Mouse (Mus musculus) embryo, embryonic 11.5 days (tissue): ENCODE results near the gene Cmtr1.
"Not testable (repeated sequence)": the region's sequence is repeated elsewhere in the genome, so short reads cannot be mapped to it uniquely, and the experiment has no call there.

Experiments used
- DNase-seq: peaks from one replicate; pipeline ENCODE4 v3.0.0-alpha.2; 2012; ENCODE audit warnings: low read depth, low spot score

Gene Cmtr1

DNA sequence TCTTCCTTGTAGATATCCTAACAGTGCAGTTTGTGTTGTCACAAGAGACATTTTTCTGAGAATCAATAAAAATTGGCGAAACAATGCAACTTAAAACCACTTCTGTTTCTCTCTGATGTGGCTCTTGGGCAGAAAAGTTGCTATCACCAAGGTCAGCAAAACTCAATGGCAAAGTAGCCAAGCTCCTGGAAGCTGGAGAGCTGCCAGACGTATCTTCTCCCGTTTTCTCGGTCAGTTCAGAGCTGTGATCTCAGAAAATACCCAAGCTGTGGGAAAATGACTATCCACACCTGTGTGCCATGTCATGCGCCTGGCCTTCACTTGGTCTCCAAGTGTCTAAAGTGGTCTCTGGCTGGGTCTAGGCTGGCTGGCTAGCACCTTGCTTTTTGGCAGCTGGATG is 45.5 kb downstream of the Cmtr1 start:
- DNase-seq: no peak

DNA sequence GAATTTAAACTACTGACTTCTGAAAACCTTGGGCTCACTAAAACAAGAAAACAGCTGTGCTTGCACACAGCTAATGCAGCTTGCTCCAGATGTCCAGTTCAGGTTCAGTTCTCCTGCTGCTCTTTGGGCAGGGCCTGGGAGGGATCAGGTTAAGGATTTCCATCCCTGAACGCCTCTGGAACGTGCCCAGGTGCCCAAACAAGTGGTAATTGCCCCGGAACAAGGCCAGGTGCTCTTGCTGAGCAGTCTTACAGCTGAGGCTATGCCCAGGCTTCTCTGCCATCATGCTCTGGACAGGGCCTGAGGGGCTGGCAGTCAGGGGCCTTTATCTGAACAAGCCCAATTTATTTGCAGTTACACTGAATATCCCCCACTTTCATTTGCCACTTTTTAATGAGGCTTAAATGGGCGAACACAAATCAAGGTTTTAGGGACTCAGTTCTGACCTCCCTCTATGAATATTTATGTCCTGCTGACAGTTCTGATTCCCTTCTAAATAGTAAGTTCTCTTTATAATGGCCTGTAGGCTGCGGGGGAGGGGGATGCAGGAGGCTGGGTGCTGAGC is 46.7 kb downstream of the Cmtr1 start:
- no peak for DNase-seq

DNA sequence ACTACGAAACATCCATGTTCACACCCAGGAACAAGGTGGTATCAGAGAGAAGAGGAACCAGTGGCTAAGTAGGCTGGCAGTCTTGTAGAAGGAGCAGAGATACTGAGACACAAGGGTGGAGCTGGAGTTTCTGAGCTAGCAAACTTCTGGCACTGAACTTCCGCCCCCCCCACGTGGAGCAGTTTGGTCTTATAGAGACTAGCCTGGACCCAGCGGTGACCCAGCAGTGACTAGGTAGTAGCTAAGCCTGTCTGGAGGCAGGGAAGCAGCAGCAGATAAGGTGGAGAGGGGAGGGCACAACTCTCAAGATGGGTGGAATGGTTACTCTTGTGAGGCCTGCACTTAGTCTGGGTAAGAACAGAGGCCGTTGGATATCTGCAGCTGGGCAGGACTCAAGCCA is 48.4 kb downstream of the Cmtr1 start:
- no peak for DNase-seq

DNA sequence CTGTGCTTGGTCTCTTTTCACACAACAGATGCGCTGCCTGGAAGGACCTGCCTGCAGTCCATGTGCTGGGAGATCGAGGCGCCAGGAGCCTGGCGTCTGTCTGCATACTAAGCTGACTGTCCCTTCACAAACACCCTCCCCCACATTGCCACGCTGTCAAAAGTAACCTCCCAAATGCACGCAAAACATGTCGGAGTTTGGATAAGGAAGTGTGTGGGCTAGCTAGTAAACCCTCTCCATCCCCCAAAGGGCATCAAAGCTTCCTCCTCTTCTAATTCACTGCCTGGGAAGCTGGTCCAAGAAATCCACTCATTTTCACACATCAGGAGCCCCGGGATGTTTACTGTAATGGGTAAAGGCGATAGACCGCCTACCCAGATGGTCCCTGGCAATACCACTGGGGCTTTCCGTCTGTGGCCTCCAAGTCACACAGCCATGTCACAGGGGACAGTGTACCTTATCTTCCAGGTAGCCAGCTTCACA is 50.2 kb downstream of the Cmtr1 start:
- DNase-seq: no peak

GRCm38 (mm10) chr17:29711076-29711744 is 50.8 kb downstream of the Cmtr1 start:
- DNase-seq: no peak

DNA sequence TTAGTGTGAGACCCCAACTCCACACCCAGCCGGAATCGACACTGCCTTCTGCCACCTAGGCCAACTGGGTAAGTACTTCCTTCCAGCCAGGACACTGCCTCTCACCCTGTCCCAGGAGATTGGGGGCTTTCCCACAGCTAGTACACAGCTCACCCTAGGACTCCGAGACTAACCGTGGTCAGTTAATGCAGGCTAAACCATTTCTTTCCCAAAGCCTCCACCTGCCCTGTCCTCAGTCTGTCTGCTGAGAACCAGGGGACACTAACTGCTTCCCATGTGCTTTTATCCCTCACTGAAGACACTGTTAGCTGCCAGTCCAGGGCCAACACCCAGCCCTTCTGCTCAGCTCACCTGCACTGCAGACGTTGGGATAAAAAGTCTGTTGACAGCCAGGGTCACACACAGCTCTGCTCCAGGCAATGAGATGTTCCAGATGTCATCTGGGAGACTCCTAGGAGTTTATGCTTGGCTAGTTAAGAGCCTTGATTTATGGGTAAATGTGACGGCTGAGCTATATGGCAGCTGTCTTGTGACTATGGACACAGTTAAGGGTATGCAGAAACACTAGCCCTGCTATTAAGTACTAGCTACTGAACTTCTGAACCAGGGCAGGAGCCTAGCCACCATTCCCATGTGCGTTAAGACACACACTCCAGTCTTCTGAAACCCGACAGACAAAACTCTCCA is 51.5 kb downstream of the Cmtr1 start:
- no peak for DNase-seq

DNA sequence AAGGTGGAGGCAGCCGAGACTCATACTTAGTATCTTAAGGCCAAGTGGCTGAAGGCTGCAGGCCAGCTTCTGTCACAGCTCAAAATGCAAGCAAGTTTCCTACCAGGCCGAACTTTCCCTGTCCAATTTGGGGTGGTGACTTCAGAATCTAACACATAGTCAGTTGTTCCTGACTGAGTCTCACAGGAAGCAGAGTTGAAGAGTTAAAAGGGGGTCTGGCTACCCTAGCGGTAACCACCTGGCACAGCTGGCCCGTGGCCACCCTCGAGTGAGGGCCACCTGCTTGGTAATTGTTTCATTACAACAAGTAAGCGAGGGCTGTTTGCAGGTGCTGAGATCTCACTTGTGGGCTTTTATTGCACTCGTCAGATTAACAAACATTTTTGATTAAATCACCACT is 52.2 kb downstream of the Cmtr1 start:
- DNase-seq: no peak

GRCm38 (mm10) chr17:29713734-29714133 is 53.3 kb downstream of the Cmtr1 start:
- DNase-seq: not testable (repeated sequence)

GRCm38 (mm10) chr17:29716732-29717445 is 56.5 kb downstream of the Cmtr1 start, which contains the start of gene Ccdc167:
TSS of gene Ccdc167 (minus strand) at chr17:29717044.
- peak; percentile 97 for DNase-seq

GRCm38 (mm10) chr17:29718660-29719059 is 58.3 kb downstream of the Cmtr1 start:
- DNase-seq: no peak

- no peak for DNase-seq
Observed at GRCm38 (mm10) chr17:29719628-29720575, 59.5 kb downstream of the Cmtr1 start.

- no peak for DNase-seq
Observed at GRCm38 (mm10) chr17:29720755-29721365, 60.5 kb downstream of the Cmtr1 start.

DNA sequence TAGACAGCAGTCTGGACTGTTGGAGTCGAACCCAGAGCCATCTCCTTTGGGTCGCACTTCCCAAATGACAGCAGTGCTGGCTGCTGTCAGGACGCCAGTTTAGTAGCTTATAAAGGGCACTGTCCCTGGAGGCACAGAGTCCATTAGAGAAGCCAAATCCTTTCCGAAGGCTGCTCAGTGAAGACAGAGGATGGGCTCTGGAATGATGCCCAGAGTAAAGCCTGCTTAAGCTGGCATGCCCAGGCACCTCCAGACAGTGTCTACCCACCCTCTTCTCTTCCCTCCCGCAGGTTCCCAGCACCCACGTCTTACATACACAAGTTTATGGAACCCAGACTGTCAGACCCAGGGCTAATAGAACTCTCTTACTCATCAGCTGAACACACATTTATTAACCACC is 64.2 kb downstream of the Cmtr1 start:
- no peak for DNase-seq

DNA sequence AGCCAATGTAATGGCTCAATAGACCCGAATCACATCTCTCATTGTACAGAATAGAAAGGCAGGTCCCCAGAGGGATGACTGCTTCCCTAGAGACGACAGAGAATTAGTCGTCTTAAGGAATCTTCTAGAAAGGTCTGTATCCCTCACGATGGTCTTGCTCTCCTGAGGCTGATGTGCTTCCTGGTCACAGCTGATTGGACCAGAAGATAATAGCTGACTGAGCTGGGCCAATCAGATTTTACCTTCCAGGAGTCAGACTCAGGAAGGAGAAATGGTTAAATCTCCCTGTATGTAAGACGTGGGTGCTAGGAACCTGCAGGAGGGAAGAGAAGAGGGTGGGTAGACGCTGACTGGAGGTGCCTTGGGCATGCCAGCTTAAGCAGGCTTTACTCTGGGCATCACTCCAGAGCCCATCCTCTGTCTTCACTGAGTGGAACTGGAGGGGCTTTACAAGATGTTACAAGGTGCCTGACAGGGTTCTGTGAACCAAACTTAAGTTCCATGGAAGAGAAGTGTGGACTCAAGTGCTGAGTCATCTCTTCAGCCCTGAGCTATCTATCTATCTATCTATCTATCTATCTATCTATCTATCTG is 64.7 kb downstream of the Cmtr1 start:
- DNase-seq: no peak

GRCm38 (mm10) chr17:29728082-29728481 is 67.7 kb downstream of the Cmtr1 start:
- no peak for DNase-seq

GRCm38 (mm10) chr17:29730510-29731265 is 70.3 kb downstream of the Cmtr1 start:
- no peak for DNase-seq

- no peak for DNase-seq
Observed at GRCm38 (mm10) chr17:29731266-29731952, 71.0 kb downstream of the Cmtr1 start.

DNA sequence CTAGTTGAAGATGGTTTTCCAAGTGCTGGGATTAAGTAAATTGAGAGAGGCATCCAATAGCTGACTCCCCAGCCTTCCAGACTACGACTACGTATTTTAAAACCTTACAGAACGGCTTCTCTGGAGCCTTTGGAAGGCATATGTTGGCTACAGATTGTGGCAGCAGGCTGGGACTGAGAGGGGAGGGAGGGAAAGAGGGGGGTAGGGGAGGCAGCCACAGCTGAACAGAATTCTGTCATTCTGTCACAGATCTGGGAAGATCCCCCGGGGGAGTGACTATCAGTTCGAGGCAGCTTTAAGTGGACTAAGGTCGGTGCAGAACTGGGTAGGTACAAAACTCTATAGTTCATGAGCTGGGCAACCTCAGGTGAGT is 71.5 kb downstream of the Cmtr1 start:
- no peak for DNase-seq

GRCm38 (mm10) chr17:29732522-29732921 is 72.1 kb downstream of the Cmtr1 start:
- DNase-seq: no peak
